Mouse (Mus musculus) liver, postnatal 0 days (tissue): Measurements from ENCODE around the gene Spty2d1.

ENCODE experiments used
- CTCF ChIP-seq: sonication (generic); IDR thresholded peaks from 2 replicates; pipeline ENCODE4 v1.5.1; 2016; ENCODE audit warnings: antibody characterized with exemption, low read depth
- EP300 ChIP-seq: IDR thresholded peaks from 2 replicates; pipeline ENCODE4 v1.6.1; 2016; ENCODE audit warnings: antibody characterized with exemption, low read depth, mild to moderate bottlenecking

GRCm38 (mm10) chr7:46974648-46975047, 33.6 kb downstream of the Spty2d1 start:
- no peak for TF ChIP-seq CTCF
- TF ChIP-seq EP300, result no peak
